Mouse (Mus musculus): Measurements from ENCODE around the gene Gsk3b.
A peak's percentile ranks its signal among the peaks of the same experiment; 100 is the strongest.

The Gsk3b gene

DNA sequence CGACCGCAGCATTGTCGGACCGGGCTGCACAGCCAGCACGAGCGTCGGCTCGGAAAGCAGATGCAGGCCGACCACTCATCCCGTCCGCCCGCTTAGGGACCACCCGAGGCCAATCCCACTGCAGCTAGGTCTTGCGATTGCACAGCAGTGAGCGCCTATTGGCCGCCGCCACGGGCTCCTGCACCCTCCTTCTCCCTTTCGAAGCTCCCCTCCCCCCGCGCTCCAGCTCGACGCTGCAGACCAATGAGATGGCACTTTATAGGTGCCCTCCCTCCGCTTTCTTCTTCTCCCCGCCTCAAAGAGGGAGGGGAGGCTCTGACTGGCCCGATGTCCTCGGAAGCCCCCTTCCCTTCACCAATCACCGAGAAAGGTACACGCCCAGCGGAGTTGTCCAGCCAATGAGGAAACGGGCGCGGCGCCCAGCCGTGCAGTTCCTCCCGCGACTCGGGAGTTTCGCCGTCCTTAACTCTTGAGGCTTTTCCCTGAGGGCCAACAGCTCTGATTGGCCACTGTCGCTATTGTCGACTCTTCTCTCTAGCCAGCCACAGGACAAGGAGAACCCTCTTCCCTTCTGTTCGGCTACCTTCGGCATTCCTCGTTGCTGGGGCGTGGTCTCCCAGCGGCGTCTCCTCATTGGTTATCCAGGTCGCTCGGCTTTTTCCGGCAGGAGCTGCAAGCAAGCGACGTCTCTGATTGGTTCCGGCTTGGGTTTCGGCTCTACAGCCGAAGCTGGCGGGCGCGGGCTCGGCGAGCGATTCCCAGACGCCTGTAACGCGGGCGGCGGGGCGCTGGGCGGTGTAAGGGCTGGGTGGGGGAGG is at the start of gene Gsk3b:
Gene Gsk3b, plus strand, starts transcription at position 373 of the 818 bp plus-strand sequence.
- peak; percentile 100 for DNase-seq

DNA sequence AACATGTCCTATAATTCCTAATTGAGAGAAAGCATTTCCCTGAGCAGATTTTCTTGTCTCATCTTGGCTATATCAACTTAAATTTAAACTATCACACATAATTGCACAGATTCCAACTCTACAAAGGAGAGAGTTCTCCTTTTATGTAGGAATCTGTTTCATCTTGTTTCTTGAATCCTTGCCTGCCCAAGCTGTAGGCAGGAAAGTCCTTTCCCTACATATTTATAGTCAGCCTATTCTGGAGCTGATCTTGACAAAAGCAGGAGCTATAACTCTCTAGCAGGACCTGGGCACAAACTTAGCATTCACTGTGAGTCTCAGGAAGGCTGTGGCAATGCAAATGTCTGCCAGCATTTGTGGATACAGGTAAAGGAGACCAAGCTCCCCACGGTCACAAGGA is 46.6 kb upstream of the Gsk3b start:
- no peak for DNase-seq

DNA sequence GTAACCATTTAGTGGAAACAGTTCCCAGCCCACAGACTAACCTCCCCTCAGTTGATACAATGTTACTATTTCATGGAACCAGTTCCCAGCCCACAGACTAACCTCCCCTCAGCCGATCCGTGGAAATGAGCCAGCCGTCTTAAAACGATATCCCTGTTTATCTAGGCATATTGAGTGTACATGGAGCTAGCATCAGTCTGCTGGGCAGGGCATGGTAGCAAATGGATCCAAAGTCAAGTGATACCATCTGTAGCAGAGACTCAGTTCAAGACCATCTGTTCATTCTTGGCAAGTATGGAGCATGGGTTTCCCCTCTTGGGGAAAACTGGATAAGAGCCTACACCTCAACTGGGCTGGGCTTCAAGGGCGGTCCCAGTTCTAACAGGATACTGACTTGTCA is 44.2 kb upstream of the Gsk3b start:
- DNase-seq: no peak

DNA sequence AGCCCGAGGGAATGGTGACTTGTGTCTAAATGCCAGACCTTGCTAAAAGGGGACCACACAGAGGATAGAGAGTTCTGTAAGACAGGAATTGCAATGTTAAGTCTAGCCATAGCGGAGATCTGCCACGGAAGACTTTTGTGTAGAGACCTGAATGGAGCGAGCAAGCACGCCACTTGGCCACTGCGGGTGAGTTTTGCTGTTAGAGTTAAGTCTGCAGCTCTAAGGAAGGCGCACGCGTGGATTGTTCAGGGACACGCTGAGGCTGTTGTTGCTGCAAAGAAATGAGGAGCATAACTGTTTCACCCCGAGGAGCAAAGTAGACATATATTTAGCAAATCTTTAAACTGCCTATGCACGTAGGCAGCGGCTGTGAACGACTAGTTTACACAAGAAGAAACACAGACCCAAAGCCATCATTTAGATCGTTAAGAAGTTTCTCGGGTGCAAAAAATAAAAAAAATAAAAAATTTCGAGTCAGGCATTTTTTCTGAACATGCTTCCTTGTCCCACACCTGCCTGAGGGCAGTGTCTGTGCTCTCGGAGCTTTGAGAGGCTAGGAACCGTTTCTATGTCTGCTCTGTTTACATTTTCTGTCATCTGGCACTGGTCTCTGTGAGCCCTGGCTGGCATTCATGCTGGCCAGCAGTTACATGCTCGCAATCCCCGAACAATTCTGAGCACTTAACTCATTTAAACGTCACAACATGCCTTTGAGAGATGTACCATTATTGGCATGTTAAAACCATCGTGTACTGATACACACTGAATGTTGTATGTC is 40.8 kb upstream of the Gsk3b start:
- peak; percentile 11 for DNase-seq

DNA sequence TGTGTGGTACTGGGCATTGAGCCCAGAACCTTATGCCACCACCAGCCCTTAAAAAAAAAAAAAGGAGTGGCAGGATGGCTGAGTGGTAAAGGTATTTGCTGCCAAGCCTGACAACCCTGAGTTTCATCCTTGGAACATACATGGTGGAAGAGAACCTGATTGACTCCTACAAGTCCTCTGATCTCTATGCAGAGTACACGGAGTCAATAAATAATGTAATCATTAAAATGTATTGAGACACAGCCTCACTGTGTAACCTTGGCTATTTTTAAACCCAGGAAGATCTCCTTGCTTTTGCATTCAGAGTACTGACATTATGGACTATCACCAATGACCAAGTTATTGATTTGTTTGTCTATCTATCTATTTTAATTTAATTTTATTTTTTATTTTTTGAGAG is 30.9 kb upstream of the Gsk3b start:
- DNase-seq: no peak

DNA sequence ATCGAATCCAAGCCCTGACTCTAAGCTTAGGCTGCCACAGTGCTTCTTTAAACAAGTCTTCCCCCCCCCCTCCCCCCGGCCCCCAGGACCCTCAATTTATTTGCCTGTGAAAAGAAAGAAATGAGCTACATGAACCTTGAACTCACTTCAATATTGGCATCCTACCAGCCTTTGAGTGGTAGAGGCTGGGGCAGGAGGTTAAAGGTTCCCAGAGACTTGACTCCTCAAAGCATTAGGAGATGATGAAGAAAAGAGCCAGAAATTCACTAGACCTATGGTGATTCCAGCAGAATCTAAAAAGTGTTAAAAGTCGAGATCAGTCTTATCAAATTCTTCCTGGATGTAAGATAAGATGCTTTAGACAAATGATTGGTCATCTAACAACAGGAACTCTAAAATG is 30.0 kb upstream of the Gsk3b start:
- DNase-seq: no peak

DNA sequence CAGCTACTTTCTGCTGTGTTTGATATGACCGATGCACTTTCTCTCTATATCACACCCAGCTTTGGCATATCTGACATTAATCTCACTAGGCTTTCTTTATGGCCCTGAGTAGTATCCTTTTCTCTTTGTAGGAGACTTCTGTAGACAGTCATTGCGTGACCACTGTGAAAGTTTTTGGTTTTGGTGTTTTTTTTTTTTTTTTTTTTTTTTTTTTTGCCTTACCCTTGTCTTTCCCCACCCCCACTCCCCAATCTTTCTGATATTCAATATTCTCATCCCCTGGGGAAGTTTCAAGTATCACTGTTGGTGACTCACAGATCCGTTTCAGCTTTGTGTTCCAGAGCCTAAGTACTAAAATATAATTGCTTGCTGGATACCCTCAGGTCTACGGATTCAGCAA is 29.2 kb upstream of the Gsk3b start:
- no peak for DNase-seq

DNA sequence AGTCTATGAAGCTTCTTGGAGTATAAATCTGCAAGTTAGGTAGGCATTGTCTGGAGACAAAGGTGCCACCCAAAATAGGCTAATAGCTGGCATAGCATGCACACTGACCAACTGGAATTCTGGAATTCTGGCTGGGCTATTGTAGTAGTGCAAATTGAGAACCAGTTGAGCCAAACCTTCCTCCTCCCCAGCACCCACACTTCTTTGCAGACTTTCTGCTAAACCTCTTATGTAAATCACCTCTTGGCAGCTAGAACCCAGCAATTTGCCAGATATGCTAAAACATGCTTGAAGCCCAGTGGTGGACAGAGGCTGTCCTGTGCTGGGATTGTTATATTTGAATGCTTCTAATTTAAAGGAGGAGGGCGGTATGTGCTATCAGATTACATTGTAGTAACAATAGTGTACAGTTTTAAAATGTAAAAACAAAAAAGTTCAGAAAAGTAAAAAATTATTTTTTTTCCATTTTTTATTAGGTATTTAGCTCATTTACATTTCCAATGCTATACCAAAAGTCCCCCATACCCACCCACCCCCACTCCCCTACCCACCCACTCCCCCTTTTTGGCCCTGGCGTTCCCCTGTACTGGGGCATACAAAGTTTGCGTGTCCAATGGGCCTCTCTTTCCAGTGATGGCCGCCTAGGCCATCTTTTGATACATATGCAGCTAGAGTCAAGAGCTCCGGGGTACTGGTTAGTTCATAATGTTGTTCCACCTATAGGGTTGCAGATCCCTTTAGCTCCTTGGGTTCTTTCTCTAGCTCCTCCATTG is 14.8 kb upstream of the Gsk3b start:
- DNase-seq: peak; percentile 28

DNA sequence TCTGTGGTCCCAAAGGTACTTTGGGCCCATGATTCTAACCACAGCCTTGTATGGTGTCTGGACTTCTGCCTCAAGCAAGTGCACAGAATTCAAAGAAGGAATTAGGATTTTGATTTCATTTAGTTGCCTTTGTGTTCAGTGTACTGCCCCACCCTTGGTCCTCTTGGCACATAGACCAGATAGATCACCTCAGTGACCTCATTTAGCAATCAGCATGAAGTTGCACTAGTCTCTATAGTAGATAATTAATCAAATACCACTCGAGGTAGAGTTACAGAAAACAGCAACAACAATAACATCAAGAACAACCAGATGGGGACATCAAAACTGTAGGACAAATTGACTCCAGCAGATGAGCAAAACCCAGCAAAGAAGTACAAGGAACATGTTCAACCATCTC is 8.6 kb upstream of the Gsk3b start:
- no peak for DNase-seq

DNA sequence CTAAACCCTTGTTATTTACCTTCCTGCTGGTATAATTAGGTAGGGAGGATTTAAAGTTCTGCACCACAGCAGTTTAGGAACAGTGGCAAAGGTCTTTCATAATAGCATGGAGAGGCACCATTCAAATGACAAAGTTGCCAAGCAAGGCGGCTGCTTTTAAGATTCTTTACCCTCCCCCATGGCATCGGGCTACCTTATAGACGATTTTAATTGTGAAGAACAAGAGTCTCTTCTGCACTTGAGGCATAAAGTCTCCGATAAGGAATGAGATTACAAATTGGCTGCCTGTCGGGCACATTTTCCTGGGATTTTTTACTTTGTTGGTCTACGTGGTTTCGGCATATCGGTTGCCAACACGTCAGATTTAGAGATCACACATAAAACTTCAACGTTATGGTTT is 1.6 kb upstream of the Gsk3b start:
- DNase-seq: no peak

DNA sequence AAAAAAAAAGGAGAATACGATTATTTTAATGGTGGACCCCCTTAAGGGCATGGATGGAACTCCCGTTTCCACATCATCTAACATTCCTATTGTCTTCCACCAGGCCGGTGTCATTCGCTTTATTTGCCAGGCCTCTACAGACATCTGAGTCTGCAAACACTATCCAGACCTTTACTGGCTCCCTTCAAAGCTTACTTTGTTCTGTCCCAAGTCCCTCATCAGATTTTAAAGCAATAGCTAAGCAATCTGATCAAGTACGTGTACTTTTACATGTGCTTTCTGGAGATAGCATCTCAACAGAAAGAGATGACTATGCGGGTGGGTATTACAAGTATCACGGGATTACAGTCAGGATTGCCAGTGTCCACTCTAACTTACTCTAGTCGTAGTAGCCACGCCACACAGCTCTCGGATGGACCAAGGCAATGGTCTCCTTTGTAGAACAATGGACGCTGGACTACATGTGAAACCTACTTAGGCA is 1.1 kb upstream of the Gsk3b start:
- no peak for DNase-seq

DNA sequence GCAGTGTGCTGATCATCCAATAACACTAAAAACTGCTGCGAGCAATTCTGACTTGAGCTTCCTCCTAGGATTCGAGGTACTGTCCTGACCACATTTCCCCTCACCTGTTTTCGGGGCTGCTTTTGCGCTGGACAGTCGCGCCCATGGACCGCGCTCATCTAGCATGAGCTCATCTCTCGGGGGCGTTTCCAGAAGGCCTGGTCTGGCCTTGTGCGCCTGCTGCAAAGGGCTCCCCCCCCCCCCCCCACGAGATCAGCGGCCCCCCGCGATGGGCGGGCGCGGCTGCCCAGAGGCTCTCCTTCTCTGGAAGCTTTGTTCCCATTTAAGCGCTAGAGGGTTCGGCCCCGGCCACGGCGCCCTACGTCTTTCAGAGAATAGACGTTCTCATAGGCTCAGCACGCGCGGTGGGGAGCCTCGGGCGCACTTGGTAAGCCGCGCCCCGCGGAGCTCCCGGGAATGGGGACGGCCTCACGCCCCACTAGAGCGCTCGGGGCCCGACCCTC is 624 bp upstream of the Gsk3b start:
- no peak for DNase-seq

DNA sequence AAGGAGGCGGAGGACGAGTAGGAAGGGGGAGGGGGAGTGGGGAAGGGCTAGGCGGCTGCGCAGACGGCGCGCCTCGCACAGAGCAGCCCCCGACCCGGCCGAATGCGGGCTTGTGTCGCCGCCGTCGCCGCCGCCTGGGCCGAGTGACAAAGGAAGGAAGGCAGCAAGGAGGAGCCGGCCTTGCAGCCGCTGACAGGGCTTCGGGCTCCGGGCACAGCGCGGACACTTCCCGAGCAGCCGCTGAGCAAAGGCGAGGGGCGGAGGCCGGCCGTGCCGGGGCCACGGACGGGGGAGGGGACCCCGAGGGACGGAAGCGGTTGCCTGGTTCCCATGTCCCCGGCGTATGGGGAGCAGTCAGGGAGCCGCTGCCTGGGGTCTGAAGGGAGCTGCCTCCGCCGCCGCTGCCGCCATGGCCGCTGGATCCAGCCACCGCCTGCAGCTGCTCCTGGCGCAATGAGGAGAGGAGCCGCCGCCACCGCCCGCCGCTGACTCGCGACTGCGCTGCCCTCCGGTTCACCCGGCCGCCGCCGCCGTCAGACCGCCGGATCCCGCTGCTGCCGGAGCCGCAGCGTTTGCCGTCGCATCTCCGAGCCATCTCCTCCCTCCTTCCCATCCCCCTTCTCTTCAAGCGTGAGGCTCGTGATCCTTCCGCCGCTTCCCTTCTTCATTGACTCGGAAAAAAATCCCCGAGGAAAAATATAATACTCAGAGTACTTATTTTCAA is 808 bp downstream of the Gsk3b start:
- DNase-seq: no peak

DNA sequence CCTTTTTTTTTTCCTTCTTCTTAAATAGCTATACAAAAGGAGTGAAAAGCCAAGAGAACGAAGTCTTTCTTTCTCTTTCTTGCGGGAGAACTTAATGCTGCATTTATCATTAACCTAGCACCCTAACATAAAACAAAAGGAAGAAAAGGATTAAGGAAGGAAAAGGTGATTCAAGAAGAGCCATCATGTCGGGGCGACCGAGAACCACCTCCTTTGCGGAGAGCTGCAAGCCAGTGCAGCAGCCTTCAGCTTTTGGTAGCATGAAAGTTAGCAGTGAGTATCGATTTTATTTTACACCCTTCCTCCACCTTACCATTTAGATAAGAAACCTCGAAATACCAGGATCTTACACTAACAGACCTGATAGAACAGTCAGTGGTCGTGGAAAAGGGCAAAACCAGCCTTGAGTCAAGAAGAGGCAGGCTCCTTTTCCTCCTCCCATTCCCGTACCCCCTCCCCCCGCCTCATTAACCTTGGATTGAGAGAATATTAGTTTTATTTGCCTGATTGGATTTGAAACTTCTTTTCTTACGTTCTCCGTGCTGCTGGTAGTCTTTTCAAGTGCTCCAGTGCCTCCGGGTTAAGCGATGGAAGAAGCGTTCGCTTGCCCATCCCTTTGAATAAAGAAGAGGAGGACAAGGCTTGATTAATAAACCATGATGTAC is 1.7 kb downstream of the Gsk3b start:
- DNase-seq: no peak

DNA sequence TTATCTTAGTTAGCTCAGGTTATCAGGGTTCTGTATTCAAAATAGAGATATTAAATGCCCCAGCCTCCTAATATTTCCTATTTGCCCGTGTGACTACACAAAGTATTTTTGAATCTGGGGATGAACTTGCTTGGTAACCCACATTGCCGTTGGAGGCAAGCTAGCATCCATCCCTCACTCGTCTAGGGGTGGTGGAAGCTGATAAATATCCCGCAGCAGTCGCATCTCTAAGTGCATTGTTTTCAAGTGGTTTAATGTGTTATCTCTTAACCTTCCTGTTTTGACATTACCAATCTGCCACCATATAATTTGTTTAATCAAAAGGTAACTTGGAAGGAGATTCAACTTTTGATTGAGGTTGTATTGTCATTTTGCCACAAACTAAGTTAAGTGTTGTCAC is 2.2 kb downstream of the Gsk3b start:
- DNase-seq: no peak

DNA sequence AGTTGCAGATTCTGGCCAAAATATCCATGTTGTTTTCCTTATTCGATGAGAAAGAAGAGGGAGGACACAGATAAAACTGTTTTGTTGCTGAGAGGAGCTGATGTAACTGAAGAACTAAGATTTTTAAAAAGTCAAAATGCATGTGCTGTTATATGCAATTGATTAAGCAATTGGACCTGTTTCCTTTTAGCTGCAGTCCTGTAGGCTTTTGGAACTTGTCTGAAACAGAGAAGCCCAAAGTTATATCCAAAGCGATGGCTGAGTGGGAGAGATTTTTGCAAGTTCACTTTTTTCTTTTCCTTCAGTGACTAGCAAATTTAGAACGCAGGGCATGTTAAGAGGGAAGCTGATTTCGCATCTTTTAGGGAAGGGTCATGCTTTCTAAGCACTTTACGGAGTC is 2.9 kb downstream of the Gsk3b start:
- DNase-seq: no peak

DNA sequence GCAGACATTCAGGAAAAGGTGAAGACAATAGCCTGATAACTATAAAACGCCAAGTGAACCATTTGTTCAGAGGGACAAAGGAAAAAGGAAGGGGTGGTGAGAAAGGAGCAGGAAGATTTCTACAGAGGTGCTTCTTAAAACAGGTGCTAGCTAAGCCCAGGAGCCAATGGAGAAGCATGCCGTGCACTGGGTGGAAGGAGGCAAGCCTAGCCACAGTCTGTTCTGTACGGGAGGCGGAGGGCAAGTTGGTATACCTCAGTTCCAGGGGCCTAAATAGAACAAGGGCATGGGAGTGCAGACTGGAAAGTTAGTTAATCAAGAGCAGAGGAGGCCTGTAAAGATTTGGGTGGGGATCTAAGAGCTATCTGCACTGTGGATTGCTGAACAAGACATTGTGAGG is 3.8 kb downstream of the Gsk3b start:
- no peak for DNase-seq

DNA sequence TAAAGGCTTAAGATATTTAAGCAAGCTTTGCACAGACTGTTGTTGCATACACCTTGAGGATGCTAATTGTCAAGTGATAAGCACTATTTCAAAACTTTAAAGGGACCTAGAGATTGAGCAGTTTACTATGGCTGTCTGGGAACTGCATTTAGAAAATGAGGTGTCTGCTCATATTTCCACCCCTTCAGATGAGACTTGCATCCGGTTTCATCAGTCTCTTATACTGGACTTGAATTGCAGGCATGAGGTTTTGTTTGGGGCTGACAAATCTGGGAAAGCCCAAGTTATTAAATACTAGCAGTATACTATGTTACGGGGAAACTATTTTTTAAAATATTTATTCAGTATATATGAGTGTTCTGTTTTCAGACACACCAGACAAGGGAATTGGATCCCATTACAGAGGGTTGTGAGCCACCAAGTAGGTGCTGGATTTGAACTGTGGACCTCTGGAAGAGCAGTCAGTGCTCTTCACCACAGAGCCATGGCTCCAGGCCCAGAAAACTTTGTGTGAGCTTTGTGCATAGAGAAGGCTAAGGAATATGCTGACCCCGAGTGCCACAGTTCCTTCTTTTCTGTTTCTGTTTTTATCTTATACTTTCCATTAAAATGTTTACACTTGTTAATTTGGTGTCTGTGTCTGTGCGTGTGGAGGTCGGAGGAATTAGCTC is 6.5 kb downstream of the Gsk3b start:
- DNase-seq: no peak

DNA sequence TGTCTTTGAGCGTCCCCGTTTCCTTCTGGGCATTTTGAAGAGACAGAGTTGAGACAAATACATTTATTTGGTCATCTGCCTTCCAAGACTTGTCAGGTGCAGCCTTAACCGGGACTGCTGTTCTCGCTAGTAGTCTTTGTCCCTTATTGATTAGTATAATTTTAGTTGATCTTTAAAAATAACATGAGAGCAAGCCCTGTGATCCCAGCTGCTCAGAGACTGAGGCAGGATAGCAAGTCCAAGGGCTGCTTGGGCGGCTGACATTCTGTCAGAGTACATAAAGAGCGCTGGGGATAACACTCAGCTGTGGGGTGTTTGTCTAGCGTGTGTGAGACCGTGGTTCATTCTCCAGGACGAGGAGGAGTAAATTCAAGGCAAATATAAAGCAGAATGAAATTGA is 8.7 kb downstream of the Gsk3b start:
- no peak for DNase-seq

DNA sequence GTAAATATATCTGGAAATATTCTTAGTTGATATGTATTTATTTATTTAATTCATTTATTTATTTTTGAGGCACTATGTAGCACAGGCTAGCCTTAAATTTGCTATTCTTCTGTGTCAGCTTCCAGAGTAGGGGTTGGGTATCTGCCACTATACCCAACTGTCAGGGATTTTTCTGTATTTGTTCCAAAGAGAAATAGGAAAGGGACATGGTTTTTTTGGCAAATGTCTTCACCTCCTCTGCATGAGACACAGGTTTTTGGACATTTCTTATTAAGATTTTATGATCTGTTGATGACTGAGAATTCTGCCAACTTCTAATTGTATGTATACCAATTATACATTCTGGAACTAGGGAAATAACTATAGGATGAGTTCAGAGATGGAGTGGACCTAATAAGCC is 10.5 kb downstream of the Gsk3b start:
- no peak for DNase-seq

DNA sequence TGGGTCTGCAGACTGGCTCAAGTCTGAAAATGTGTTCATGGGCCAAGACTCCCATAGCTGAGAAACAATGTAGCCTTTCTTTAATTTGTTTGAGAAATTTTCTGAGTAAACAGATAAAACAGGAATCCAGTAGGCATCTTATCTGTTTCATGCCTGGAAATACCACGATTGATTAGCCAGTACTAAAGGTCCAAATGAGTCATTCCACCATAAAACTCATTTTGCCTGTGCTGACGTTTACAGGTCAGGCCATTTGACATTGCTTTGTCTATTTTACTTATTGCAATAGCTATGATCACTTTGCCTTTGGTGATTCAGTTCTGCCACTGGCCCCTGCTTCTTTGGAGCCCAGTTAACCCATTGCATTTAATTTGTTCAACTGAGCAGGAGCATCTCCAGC is 11.8 kb downstream of the Gsk3b start:
- no peak for DNase-seq

DNA sequence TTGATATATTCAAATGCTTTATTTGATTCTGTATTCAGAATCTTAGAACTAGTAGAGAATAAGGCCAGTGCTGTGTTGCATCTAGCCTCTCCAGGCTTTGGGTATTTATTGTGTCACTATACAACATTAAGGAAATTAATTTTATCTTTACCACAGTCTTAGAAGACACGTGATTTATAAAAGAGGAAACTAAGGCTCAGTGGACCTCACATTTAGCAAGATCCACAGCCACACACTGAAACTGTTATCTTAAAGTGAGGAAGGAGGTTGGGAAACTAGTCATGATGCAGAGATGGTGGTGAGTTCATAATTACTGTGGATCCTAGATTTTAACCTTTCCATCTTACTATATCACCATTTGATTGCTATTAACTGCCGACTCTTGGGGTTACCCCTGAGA is 16.7 kb downstream of the Gsk3b start:
- no peak for DNase-seq

Data from kidney, adult 18-20 months (tissue).